Mouse (Mus musculus) brain, adult 2 months (tissue): ENCODE results near the gene Gm13272.
"Not testable (repeated sequence)": the region's sequence is repeated elsewhere in the genome, so short reads cannot be mapped to it uniquely, and the experiment has no call there.

ENCODE experiments used
- DNase-seq: peaks from one replicate; pipeline ENCODE4 v3.0.0; 2011; ENCODE audit warnings: low read depth, low spot score

The Gm13272 gene

DNA sequence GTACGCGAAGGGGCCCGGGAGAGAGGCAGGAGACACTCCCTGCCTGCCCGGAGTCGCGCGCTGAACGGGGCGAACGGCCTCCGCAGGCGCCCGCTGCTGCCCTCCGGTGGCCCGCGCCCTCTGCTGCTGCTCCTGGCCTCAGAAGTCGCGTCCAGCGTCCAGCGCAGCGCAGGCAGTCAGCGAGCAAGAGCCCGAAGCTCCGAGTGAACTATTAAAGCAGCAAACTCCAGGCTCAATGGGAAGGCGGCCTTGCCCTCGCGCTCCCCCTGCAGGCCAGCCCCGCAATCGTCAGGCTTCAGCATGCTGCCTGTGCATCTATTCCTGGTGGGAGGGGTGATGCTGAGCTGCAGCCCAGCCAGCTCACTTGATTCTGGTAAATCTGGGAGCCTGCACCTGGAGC lies at the start of gene Gm13272:
Gm13272 (plus strand) TSS at position 301 of the 400 bp plus-strand sequence.
- not testable (repeated sequence) for DNase-seq

- DNase-seq: peak; percentile 73
Observed at GRCm38 (mm10) chr4:88738480-88738879, 41.2 kb upstream of the Gm13272 start.

DNA sequence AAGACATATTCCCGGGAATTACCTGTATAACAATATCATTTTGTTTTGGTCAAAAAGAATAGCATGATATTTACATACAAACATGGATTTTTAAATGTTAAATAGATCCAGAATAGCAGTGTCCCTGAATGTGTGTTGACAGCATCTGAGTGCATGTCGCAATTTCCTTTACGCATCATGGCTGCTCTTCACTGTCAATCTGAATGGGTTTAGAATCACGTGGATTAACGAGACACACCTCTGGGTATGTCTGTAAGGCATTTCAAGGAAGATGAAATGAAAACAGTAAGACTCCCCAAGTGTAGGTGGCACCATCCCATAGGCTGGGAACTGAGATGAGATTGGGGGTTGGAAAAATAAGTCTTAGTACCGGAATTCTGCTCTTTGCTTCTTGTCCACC lies 40.6 kb upstream of the Gm13272 start:
- no peak for DNase-seq

DNA sequence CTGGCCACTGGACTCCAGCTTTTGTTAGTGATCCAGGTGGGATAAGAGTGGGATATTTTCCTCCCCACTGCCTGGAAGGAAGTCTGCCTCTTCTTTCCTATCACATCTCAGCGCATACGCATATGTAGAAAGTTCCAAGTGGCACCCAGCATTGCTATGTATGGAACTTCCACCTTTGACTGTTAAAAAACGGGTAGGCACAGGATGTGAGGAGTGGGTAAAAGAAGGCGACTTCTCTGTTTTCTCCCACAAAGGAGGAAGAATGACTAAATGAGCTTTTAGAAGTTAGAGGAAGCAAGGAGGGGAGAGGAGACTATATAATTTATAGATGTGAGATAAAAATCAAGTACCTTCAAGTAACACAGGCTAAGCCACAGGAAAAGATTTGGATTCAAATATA lies 38.2 kb upstream of the Gm13272 start:
- DNase-seq: no peak

GRCm38 (mm10) chr4:88742771-88743371 lies 36.8 kb upstream of the Gm13272 start:
- no peak for DNase-seq

GRCm38 (mm10) chr4:88744207-88744606 lies 35.4 kb upstream of the Gm13272 start:
- DNase-seq: no peak

GRCm38 (mm10) chr4:88749926-88750325 lies 29.7 kb upstream of the Gm13272 start:
- DNase-seq: no peak

- not testable (repeated sequence) for DNase-seq
Observed at GRCm38 (mm10) chr4:88754818-88755340, 24.8 kb upstream of the Gm13272 start, which contains the start of gene Gm13271. TSS of gene Gm13271 (plus strand) at chr4:88754868.

GRCm38 (mm10) chr4:88756581-88757513 lies 22.8 kb upstream of the Gm13272 start:
- DNase-seq: not testable (repeated sequence)

GRCm38 (mm10) chr4:88757628-88758031 lies 22.0 kb upstream of the Gm13272 start:
- DNase-seq: peak; percentile 90

DNA sequence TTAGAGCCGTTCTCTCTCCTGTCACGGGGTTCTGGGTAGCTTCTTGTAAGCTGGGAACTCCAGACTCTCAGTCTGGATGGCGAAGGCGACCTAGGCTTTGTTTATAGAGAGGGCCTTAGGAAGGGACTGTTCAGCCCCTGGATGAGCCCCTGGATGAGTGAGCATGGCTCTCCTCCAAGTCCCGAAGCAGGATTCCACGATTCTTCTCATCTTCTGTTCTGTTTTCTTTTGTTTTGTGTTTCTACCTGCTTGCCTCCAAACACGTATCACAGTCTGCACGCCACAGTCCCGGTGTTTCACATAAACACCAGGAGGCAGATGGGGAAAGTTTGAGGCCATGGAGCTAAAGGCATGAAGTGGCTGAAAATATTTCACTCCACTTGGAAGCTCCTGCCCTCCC lies 20.9 kb upstream of the Gm13272 start:
- DNase-seq: not testable (repeated sequence)

DNA sequence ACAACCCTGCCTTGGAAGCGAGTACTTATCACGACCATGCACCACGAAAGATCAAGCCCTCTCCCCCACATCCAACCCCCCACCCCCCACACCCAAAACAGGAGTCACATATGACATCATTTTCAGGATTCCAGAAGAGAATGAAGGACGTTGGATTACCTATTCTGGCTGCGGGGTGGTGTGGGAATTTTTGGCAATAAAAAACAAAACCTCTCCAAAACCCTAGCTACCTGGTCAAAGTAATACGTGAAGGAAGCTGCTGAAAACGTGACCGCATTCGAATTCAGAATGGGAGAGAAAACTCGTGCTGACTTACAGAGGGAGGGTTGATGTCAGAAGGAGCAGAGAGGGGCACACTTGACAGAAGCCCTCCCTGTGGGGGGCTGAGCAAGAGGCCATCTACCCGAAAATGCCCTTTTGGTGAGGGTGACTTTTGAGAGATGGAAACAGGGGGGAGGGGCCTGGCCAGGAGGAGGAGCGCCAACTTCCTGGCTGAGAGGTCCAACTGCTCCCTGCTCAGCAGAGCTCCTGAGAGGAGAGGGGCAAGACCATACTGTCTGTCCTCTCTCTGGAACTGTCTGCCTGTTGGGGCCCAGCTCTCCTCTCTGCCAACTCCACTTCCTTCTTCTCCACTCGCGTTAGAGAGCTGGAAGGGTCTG lies 19.9 kb upstream of the Gm13272 start, which contains the start of gene Gm13283:
Gm13283 (plus strand) TSS at position 510 of the 659 bp plus-strand sequence.
- not testable (repeated sequence) for DNase-seq

DNA sequence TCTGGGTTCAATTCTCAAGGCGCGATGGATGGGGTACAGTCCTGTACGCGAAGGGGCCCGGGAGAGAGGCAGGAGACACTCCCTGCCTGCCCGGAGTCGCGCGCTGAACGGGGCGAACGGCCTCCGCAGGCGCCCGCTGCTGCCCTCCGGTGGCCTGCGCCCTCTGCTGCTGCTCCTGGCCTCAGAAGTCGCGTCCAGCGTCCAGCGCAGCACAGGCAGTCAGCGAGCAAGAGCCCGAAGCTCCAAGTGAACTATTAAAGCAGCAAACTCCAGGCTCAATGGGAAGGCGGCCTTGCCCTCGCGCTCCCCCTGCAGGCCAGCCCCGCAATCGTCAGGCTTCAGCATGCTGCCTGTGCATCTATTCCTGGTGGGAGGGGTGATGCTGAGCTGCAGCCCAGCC lies 19.2 kb upstream of the Gm13272 start:
- peak; percentile 85 for DNase-seq

DNA sequence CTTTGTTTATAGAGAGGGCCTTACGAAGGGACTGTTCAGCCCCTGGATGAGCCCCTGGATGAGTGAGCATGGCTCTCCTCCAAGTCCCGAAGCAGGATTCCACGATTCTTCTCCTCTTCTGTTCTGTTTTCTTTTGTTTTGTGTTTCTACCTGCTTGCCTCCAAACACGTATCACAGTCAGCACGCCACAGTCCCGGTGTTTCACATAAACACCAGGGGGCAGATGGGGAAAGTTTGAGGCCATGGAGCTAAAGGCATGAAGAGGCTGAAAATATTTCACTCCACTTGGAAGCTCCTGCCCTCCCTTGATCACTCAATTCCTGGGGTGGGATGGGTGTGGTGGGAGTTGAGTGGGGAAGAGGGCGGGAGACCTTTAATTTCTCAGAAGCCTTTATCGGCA lies 17.9 kb upstream of the Gm13272 start:
- not testable (repeated sequence) for DNase-seq

DNA sequence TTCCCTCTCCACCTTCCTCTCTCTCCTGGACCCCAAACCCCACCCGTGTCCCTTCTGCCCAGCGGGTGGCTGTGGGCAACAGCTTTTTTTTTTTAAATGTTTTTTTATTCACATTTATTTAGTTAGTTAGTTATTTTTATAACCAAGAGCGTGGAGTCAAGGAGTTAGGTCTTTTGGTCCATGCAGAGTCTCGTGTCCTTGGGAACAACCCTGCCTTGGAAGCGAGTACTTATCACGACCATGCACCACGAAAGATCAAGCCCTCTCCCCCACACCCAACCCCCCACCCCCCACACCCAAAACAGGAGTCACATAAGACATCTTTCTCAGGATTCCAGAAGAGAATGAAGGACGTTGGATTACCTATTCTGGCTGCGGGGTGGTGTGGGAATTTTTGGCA lies 17.3 kb upstream of the Gm13272 start:
- not testable (repeated sequence) for DNase-seq

- peak; percentile 84 for DNase-seq
Observed at GRCm38 (mm10) chr4:88763384-88764018, 16.1 kb upstream of the Gm13272 start.

DNA sequence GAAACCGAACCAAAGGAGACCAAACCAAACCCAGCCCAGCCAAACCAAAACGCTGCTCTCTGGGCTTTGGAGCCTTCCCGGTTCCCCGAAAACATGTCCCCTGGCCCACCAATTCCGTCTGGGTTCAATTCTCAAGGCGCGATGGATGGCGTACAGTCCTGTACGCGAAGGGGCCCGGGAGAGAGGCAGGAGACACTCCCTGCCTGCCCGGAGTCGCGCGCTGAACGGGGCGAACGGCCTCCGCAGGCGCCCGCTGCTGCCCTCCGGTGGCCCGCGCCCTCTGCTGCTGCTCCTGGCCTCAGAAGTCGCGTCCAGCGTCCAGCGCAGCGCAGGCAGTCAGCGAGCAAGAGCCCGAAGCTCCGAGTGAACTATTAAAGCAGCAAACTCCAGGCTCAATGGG lies 6.1 kb upstream of the Gm13272 start, which contains the start of gene Gm13290:
Gm13290 (plus strand) TSS at position 301 of the 400 bp plus-strand sequence.
- not testable (repeated sequence) for DNase-seq

GRCm38 (mm10) chr4:88776622-88777021 lies 3.0 kb upstream of the Gm13272 start, which contains the start of gene Gm13289:
TSS of gene Gm13289 (plus strand) at chr4:88776922.
- not testable (repeated sequence) for DNase-seq

DNA sequence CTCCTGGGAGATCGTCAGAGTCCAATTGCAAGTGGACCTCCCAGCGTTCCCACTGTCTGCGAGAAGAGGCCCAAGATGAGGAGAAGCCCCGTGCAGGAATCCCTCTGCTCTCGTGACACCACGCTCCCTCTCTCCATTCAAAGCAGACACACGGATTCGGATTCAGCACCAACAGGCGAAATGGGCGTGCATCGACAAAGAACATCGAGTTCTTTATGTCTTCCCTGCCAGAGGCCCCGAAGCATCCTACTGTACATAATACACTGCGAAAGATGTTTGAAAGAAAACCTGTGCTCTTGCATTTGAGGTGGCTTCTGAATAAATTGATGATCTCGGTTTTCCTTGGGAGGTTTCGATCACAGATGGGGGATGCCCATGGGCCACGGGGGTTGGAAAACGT lies 670 bp downstream of the Gm13272 start:
- not testable (repeated sequence) for DNase-seq

- not testable (repeated sequence) for DNase-seq
Observed at GRCm38 (mm10) chr4:88781831-88782230, 2.2 kb downstream of the Gm13272 start, which contains the start of gene Ifnz. TSS of gene Ifnz (plus strand) at chr4:88782131.

- not testable (repeated sequence) for DNase-seq
Observed at GRCm38 (mm10) chr4:88782335-88782734, 2.7 kb downstream of the Gm13272 start.
